Mouse (Mus musculus): ENCODE data around the gene Gm10322.

The Gm10322 gene

DNA sequence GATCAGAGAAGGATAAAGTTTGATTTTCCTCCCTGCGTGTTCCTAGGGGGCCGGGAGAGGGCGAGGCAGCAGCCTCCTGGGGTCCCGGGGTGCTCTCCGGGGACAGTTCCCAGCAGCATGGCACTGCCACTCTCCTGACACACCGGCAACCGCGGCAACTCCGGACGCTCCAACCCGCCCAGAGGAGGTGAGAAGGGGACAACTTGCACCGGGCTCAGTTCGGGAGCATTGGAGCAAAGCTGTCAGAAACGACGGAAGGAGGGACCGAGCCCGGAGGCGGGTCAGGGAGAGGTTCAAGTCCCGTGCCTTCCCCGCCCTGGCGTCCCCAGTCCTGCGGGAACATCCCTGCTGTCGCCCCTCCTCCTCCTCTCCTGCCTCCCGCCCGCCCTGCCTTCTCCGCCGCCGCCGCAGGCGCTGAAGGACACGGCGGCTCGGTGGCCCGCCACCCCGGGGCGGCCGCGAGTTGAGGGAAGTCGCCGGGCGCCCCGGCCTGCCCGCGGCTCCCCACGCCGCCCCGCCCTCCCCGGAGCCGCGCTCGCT lies at the start of gene Gm10322:
Gene Gm10322, plus strand, starts transcription at position 83 of the 540 bp plus-strand sequence.
- DNase-seq (ENCODE audit: low read depth, low spot score), result peak; percentile 77

DNA sequence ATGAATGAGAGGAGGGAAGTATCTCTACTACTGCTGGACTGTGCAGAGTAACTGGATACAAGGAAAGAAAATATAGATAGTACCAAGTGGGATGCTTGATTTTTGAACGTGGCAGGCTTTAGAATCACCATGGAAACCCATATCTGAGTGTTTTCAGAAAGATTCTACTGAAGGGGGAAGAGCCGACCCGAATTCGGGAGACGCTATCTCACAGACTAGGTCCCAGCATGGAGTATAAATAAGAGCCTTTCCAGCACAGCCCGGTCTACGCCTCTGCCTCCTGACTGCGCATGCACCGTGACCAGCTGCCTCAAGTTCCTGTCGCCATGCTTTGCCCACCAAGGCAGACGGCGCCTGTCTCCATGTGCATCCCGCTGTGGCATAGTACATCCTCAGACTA lies 48.9 kb upstream of the Gm10322 start:
- DNase-seq (ENCODE audit: low read depth, low spot score), result no peak

DNA sequence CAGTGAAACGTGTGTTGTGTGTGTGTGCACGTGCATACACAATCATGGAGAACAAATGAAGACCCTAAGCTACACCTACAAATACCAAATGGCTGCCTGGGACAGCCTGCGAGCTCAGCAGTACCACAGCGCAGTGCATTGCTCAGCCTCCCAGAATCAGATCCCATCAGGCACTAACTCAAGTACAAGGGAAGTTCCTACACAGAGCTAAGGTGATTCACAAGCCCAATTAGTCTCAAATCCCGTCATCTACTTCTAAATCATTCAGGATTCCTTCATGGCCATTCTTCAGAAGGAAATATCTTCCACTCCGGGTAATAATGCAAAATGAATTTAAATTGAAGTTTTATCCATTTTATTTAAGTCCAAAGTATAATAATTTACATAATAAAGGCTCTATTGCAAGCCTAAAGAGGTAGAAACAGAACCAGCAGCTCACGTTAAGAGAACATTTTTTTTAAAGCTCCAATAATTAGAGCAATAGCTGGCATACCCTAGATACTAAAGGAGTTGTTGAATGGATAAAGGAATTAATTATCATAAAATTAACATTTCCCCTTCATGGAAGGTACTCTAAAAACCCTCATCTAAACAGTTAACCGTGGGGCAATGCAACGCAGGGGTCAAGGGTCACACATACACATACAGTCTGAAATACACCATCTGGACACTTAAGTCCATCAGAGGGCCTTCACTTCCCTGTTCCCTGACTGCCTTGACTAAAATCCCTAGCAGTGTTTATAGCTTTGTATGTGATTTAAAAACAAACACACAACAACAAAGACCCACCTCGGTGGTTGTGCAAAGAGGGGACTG lies 47.0 kb upstream of the Gm10322 start:
- DNase-seq (ENCODE audit: low read depth, low spot score), result no peak

DNA sequence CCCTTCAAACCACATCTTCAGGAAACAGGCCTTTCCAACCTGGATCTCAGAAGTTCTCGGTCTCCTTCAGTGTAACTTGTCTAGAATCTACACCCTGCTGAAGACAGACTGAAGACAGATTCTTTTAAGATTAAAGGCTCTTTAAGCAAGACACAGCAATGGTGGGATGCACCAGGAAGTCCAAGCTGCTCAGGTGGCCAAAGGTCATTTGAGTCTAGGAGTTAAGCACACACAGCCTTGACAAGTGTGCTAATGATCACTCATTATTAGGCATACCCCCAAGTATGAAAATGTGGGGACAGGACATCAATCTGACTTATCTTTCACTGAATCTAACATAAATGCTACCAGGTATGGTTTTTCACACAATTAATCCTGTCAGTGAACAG lies 46.4 kb upstream of the Gm10322 start:
- DNase-seq (ENCODE audit: low read depth, low spot score), result no peak

DNA sequence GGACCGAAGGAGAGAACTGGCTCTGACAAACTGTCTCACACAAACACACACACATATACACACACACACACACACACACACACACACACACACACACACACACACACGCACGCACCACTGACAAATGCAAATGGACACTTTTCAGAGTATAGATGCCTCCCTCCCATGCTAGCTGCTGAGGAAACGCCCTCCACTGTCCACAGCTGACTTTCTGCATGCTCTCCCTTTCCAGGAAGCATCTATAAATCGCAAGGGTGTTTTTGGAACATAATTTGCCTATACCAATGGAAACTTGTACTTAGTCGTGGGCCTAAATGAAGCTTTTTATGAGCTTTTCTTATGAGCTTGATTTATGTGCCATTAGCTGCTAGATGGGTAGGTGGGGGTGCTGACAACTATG lies 45.5 kb upstream of the Gm10322 start:
- DNase-seq (ENCODE audit: low read depth, low spot score), result no peak

DNA sequence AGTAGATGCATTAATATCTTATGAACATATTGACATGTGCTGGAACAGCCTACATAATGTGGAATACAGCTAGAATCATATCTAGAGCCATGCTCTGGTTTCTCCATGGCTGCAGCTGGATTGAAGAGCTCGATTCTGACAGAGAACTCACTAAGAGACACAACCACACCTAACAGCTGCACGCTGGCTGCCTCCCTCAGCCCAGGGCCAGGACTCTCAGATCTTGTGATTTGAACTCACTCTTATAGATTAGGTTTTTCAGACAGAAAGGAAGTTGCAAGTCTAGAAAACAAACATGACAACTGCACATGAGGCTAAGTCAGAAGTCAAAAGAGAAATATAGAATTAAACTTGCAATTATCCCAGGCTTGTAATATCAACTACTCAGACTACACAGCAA lies 45.1 kb upstream of the Gm10322 start:
- no peak for DNase-seq (ENCODE audit: low read depth, low spot score)

DNA sequence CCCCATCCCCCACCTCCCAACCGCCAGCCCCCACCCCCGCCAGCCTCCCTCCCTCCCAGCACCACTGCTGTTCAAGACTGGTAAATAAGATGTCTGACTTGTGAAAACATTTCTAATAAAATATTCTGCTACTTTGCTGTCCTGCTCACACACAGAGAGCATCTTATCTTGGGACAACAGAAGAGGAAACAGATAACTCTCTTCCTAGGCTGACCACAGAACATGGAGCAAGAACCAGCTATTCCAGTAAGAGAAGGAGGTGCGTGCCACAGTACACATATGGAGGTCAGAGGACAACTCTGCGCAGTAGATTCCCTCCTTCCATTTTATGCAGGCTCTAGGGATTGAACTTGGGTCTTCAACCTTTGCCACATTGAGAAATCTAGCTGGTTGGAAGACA lies 44.6 kb upstream of the Gm10322 start:
- no peak for DNase-seq (ENCODE audit: low read depth, low spot score)

DNA sequence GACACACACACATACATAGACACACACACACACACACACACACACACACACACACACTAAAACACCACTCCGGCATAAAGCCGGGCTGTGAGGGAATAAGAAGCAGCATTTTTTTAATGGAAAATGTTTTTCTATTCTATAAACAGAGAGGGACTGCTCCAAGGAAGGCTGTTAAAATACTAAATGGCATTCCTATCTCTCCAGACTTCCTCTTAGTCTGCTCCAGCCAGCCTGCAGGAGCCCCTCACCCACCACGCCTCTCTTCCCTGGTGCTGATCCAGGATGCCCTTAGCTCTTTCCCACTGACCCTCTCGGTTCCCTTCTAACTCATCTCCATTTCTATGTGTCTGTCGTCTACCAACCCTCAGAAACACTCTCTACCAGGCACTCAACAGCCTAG lies 43.9 kb upstream of the Gm10322 start:
- DNase-seq (ENCODE audit: low read depth, low spot score), result no peak

DNA sequence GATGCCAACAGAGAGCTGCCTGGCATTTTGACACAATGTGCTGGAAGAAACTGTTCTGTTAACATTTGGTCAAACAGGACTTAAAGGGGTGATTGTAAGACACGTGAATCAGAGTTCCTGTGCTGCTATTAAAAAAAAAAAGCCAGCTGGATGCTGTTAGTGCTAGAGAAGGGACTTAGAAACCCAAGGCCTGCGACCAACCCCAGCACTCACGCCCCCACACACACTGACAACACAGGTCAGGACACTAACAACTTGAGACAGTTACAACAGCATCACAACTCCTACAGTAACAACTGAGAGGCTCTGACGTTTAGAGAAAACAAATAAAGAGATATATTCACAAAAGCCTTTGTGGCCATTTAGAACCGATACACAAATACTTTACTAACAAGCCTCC lies 39.6 kb upstream of the Gm10322 start:
- peak; percentile 40 for DNase-seq (ENCODE audit: low read depth, low spot score)

DNA sequence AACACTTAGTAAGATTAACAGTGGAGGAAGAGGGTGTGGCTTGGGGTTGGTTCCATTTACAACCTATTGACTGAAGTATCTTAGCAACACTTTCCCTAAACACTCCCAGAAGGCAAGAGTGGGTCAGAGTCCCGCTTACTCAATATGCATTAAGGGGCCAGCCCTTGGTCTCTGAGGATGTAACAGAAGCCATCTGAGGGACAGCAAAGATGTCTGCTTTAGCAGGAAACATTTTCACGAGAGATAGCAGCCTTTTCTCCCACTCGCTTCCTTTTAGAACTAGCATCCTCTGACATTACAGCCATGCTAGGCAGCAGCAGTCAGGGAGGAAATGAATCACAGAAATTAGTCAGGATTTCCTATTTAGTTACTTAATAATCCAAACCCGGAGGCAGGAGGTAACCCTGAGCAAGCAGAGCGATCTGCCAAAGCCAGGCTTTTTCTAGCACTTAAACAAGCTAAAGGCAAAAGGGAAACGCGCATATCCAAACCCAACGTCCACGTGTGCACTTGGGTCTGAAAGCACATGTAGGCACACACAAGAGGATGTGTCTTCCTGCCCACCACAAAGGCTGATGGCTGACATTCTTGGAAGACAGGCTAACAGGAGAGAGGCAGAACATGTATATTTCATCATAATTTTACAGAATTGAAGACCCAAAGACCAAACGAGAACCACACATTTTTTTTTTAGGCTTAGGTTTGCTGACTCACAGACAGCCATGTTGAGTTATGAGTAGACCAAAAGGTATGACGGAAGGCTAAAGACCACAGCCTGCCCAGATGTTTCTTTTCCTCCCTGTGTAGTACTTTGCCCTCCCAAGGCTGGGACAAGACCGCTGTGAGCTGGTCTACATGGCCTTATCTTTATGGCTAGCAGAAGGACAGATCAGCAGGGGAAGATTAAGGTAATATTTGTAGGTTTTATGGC lies 37.7 kb upstream of the Gm10322 start:
- DNase-seq (ENCODE audit: low read depth, low spot score), result peak; percentile 93

DNA sequence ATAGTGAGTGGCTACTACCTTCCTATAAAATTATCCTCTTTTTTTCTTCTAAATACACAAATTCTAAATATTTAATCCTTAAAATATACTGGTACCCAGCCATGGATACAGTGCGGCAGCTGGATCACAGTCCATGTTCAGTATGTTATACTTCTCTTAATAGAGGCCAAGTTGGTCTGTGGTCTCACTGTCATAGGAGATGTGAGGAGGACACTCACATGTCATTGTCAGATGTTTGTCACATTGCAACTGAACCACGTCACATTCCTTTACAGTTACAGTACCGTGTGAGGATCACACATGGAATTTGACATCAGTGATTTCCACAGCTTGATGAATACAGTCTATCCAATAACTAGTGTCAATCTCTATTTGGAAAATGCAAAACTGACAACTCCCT lies 36.2 kb upstream of the Gm10322 start:
- DNase-seq (ENCODE audit: low read depth, low spot score), result peak; percentile 53

DNA sequence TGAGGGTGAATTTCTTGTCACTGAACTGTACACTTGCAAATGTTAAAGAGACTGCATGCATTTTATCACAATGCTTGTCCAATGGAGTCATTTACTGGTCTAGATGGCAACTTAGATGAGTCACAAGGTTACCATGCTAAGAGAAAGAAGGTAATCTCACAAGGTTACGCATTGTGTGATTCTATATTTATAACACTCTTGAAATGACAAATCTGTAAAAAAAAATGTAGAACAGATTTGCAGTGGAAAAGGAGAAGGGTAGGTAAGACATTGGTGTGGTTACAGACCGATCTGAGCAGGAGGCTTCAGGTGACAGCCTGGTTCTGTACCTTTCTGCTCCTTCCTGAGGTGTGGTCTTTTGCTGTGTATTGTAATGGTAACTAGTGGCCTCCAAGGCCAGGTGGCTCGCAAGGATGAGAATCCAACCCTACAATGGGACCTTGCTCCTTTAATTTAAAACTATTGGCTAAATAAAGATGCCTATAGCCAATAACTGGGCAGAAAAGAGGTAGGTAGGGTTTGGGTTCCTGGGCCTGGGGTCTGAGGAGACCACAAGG lies 35.2 kb upstream of the Gm10322 start:
- no peak for DNase-seq (ENCODE audit: low read depth, low spot score)

DNA sequence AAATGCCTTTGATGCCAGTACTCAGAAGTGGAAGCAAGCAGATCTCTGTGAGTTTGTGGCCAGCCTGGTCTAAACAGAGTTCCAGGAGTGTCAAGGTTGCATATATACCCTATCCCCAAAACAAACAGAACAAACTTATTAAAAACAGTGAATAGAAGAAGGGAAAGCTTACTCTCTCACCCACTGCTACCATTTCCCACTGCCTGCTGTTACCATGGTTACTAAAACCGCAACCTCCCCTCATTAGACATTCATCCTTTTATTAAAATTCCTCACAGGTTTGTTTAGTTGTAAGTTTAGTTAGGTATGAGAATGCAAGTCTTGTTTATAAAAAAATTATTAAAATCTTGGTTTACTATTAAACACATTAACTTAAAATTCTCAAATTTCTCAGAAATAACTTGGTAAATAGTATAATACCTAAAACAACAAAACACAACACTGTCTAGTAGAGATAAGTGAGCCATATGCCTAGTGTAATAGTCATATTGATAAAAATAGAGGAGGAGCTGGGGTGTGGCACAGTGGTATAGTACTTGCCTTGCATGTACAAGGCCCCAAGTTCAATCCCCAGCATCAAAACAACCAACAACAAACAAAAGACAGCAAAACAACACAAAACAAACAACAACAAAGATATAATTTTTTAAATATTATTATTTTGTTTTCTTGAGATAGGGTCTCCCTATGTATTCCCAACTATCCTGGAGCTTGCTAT lies 33.9 kb upstream of the Gm10322 start:
- no peak for DNase-seq (ENCODE audit: low read depth, low spot score)

DNA sequence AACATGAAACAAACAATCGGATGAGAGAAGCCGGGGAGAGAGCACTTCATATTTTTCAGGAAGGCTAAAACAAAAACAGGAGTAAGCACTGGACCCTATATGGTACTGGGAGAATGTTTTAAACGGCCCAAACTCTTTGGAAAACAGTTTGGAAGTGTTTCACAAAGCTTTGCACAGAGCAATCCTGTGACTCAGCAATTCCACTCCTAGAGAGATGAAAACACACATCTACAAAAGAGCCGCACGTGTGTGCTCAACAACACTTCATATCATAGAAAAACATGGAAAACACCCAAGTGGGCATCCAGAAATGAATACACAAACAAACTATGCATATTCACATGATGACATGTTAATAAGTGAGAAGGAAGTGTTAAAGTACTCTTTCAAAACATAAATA lies 30.2 kb upstream of the Gm10322 start:
- no peak for DNase-seq (ENCODE audit: low read depth, low spot score)

DNA sequence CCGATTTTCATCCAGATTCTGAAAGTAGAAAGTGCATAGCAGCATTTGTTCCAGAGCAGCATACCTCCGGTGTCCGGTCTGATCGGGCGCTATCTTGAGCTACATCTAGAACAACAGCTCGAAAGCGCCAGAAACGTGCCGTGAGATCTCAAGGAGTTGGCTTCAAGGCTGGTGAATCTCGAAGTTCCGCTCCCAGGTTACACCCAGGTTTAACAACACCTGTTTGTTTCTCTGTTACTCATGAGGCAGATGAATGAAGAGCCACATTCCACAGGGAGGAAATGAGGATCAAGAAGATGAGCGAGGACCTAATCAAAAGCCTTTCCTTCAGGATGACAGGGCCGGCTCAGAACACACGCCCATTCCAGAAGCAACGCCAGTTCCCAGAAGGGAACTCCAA lies 29.0 kb upstream of the Gm10322 start:
- peak; percentile 23 for DNase-seq (ENCODE audit: low read depth, low spot score)

DNA sequence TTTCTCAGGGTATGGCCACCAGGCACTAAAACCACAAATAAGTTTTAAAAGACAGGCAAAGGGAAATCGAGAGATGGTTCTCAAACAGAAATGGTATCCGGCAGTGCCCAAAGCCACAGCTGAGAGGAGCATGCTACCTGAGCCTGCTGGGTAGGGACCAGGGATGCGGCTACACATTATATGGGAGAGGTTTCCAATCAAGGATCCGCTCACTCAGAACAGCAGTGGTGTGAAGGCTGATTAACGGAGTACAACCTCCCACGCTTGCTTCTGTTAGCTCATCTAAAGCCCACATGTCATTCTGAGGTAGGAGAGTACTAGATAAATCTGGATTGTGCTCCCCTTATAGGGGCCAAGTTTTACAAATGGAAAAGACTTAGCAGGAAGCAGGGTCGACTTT lies 27.7 kb upstream of the Gm10322 start:
- DNase-seq (ENCODE audit: low read depth, low spot score), result no peak

DNA sequence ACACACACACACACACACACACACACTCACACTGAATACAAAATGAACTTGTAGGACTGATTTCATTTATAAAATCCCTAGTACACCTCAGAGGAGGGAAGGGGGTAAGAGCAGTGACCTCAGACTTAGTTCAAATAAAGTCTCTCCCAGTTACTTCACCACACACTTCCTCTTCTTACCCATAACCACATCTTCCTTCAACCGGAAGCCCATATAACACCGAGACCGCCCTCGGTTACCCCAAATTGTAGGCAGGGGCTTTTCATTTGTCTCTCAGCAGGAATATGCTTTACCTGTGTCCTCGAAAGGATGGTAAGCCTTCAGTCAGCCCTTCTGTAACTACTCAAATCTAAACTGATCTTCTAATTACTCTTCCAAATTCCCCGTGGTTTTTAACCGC lies 26.4 kb upstream of the Gm10322 start:
- DNase-seq (ENCODE audit: low read depth, low spot score), result no peak

DNA sequence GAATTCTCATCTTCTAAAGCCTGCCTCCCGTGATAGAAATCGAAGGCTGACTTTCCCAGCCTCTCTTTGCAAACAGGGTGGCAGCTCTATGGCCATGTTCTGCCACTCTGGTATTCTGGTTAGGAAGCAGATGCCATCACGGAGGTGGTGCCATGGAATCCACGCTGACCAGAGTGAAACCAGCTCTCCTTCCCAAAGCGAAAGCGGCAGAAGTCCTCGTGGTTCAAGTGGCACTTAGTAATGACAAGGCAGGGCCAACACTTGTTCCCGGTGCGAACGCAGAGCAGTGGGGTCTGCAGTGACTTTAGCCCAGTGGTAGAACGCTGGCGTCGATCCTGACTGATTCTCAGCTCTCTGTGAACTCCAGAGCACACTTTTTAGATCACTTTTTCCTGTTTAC lies 26.0 kb upstream of the Gm10322 start:
- no peak for DNase-seq (ENCODE audit: low read depth, low spot score)

DNA sequence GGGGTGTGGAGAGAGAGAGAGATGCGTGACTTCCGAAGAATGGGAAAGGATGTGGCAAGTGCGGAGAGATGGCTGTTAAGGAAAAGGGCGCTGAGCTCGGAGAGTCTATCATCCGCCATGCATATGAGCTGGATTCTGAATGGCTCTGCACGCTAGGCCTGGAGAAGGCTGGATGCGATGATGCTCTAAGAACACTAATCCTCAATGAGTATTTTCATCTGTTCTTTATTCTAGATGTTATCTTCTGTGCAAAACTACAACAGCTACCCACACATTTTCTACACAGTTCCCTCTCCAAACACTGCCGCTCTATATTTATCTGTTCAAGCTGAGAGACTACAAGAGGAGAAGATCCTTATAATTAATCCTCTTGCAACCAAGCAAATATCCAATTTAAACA lies 25.3 kb upstream of the Gm10322 start:
- DNase-seq (ENCODE audit: low read depth, low spot score), result no peak

DNA sequence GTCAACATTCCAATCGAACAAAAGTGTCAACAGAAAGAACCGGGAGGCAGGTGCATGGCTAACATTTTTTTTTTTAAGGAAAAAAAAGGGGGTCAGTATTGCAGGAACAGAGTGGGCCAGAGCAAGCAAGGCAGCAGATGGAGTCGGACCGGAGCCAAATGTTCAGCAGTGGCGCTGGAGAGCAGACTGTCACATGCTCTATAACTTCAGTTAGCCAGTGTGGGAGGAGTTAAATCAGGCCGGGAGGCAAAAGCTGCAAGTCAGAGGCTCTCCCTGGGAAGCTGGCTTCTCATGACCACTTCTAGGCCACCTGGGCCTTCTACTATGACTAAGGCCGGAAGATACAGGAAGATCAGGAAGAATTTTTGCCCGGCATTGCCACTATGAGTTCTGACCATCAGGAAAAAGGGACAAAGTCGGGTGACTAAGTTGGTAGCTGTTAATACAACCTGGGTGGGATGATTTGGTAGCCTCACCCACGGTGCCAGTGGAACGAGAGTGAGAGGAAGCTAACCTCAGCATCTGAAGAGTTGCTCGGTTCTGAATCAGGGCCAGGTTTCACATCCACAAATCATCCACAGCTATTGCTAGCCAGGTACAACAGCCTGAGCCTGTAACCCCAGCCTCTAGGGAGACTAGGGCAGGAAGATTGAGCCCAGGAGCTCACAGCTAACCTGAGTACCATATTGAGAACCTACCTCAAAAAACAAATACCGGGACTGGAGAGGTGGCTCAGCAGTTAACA lies 21.9 kb upstream of the Gm10322 start:
- DNase-seq (ENCODE audit: low read depth, low spot score), result no peak

DNA sequence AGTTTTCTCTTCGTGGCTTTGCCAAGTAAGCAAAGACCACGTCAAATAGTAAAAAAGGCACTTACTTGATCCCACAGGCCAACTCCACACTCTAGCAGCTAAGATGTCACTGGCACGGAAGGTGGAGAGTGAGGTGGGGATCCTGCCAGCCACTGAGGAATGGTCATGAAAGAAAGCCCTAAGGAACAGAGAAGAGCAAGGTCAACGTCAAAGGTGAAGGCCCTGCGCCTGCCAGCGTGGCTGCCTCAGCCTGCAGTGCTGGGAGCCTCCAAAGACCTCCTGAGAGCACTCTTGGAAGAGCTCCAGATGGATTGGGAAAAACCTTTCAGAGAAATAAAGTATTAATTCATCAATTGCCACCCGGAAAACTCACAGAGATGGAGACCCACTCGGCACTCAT lies 15.3 kb upstream of the Gm10322 start:
- DNase-seq (ENCODE audit: low read depth, low spot score), result no peak
